Mouse (Mus musculus): ENCODE results near the gene Pold2. TPM values are rescaled to one million over a fixed set of nuclear protein-coding genes. Genes with fewer than 3 reads are reported as not detected.

Gene Pold2
- polyA plus RNA-seq, 1 experiment from 2014 or later: 122 TPM

GRCm38 (mm10) chr11:5837251-5838246 lies 40.5 kb downstream of the Pold2 start, which contains the start of gene Polm:
TSS of gene Polm (minus strand) at chr11:5838016.
- Histone ChIP-seq H3K4me2 (peak within 1 kb of the TSS; percentile 81), H3K4me1 (no peaks in the 10 kb centered on the region), H3K27me3 (replicated peaks) (no peaks in the 10 kb centered on the region), H3K9ac (peak within 1 kb of the TSS; percentile 55), H3K27ac (peak within 1 kb of the TSS; percentile 94), H3K9me3 (no peaks in the 10 kb centered on the region), H3K36me3 (no peaks in the 10 kb centered on the region), H3K4me3 (replicated peaks) (peak within 1 kb of the TSS; percentile 72)
- WGBS: under 1% methylated on average over 63 of the region's 63 CpGs
- ATAC-seq (ENCODE audit: insufficient read depth, low FRiP score, low read depth): peak; percentile 97

- Histone ChIP-seq H3K27ac (no peak overlapping the region), H3K4me1 (no peaks in the 10 kb centered on the region), H3K27me3 (replicated peaks) (no peaks in the 10 kb centered on the region), H3K4me2 (no peak overlapping the region), H3K4me3 (replicated peaks) (no peak overlapping the region), H3K9ac (no peak overlapping the region), H3K9me3 (no peaks in the 10 kb centered on the region), H3K36me3 (no peaks in the 10 kb centered on the region)
- 73% methylated on average over 1 of the region's 1 CpGs for WGBS
- no peak for ATAC-seq (ENCODE audit: insufficient read depth, low FRiP score, low read depth)
Observed at GRCm38 (mm10) chr11:5836126-5836525, 42.0 kb downstream of the Pold2 start.

GRCm38 (mm10) chr11:5835057-5835456 lies 43.0 kb downstream of the Pold2 start:
- Histone ChIP-seq H3K4me3 (replicated peaks) (no peak overlapping the region), H3K27ac (no peak overlapping the region), H3K4me2 (no peak overlapping the region), H3K36me3 (0 out of 2 replicates have a peak, but pooled peaks cover 6% of the 10 kb centered on the region), H3K9me3 (no peaks in the 10 kb centered on the region), H3K4me1 (no peaks in the 10 kb centered on the region), H3K9ac (no peak overlapping the region), H3K27me3 (replicated peaks) (no peaks in the 10 kb centered on the region)
- 90% methylated on average over 7 of the region's 7 CpGs for WGBS
- no peak for ATAC-seq (ENCODE audit: insufficient read depth, low FRiP score, low read depth)

GRCm38 (mm10) chr11:5834506-5834905 lies 43.6 kb downstream of the Pold2 start:
- no peak for ATAC-seq (ENCODE audit: insufficient read depth, low FRiP score, low read depth)
- Histone ChIP-seq H3K4me2 (no peak overlapping the region), H3K27me3 (replicated peaks) (no peaks in the 10 kb centered on the region), H3K4me3 (replicated peaks) (no peak overlapping the region), H3K9ac (no peak overlapping the region), H3K4me1 (no peaks in the 10 kb centered on the region), H3K9me3 (no peaks in the 10 kb centered on the region), H3K36me3 (0 out of 2 replicates have a peak, but pooled peaks cover 6% of the 10 kb centered on the region), H3K27ac (no peak overlapping the region)
- WGBS: 84% methylated on average over 9 of the region's 9 CpGs

GRCm38 (mm10) chr11:5829327-5829726 lies 48.8 kb downstream of the Pold2 start:
- WGBS: 87% methylated on average over 12 of the region's 12 CpGs
- 0 out of 2 replicates have a peak, but pooled peaks cover 11% of the 10 kb centered on the region for H3K36me3 ChIP-seq
- no peak overlapping the region for H3K27ac ChIP-seq
- no peak for ATAC-seq (ENCODE audit: insufficient read depth, low FRiP score, low read depth)
- H3K4me1 ChIP-seq: no peaks in the 10 kb centered on the region
- H3K27me3 ChIP-seq (replicated peaks): no peaks in the 10 kb centered on the region
- no peak overlapping the region for H3K4me3 ChIP-seq (replicated peaks)
- no peak overlapping the region for H3K4me2 ChIP-seq
- no peak overlapping the region for H3K9ac ChIP-seq
- H3K9me3 ChIP-seq: no peaks in the 10 kb centered on the region

DNA sequence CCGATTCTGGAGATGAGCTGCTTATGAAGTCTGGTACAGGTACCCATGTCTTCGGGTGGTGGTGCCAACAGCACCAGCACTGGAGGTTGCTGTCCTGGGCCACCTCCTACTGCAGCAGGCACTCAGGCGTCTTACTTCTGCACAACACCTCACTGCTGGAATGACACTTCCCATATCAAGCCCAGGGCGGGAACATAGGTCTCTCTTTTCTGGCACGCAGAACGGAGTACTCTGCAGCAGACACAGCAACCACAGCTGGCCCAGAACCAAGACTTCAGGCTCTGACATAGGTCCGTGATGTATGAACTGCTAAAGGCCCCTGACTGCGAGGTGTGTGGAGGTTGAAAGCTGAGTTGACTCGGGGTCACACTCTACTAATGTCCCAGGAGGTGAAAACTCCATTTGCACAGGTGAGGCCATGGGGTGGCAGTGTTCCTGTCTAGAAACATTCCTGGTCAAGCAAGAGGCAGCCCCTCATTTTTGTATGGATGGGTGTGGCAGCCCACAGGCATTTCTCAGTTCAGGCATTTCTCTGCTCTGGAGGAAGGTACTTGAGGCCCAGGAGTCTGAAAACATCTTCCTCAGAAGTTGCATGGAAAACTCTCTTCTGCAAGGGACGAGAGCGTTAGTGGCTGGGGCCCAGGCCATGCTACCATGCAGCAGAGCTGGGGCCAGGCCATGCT lies 49.4 kb downstream of the Pold2 start:
- 0 out of 2 replicates have a peak, but pooled peaks cover 11% of the 10 kb centered on the region for H3K36me3 ChIP-seq
- H3K27me3 ChIP-seq (replicated peaks): no peaks in the 10 kb centered on the region
- ATAC-seq (ENCODE audit: insufficient read depth, low FRiP score, low read depth): no peak
- no peak overlapping the region for H3K27ac ChIP-seq
- WGBS: 84% methylated on average over 11 of the region's 11 CpGs
- no peaks in the 10 kb centered on the region for H3K4me1 ChIP-seq
- no peak overlapping the region for H3K4me3 ChIP-seq (replicated peaks)
- H3K9me3 ChIP-seq: no peaks in the 10 kb centered on the region
- H3K4me2 ChIP-seq: no peak overlapping the region
- H3K9ac ChIP-seq: no peak overlapping the region

DNA sequence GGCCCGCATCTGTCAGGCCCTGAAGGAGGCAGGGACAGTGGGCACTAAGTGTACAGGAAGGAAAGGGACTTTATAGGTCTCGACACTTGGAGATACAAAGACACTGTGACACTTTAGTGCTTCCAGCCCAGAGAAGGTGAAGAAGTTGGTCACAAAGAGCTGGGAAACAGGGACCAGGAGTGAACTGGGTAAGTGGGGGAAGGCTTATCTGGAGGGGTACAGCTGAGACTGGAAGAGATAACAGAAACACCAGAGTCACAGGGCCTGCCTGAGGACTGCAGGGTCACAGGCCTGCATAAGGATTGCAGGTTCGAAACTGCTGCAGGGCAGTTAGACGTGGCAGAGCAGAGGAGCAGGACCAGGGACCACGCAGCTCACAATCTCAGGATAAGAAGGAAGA lies 50.2 kb downstream of the Pold2 start:
- no peaks in the 10 kb centered on the region for H3K9me3 ChIP-seq
- H3K9ac ChIP-seq: no peak overlapping the region
- H3K27me3 ChIP-seq (replicated peaks): no peaks in the 10 kb centered on the region
- no peaks in the 10 kb centered on the region for H3K4me1 ChIP-seq
- 88% methylated on average over 5 of the region's 5 CpGs for WGBS
- ATAC-seq (ENCODE audit: insufficient read depth, low FRiP score, low read depth): no peak
- H3K4me3 ChIP-seq (replicated peaks): no peak overlapping the region
- no peak overlapping the region for H3K4me2 ChIP-seq
- H3K27ac ChIP-seq: no peak overlapping the region
- H3K36me3 ChIP-seq: 0 out of 2 replicates have a peak, but pooled peaks cover 11% of the 10 kb centered on the region

- H3K27me3 ChIP-seq (replicated peaks): no peaks in the 10 kb centered on the region
- no peaks in the 10 kb centered on the region for H3K4me1 ChIP-seq
- no peak for ATAC-seq (ENCODE audit: insufficient read depth, low FRiP score, low read depth)
- H3K36me3 ChIP-seq: 0 out of 2 replicates have a peak, but pooled peaks cover 6% of the 10 kb centered on the region
- H3K9ac ChIP-seq: no peak overlapping the region
- no peaks in the 10 kb centered on the region for H3K9me3 ChIP-seq
- no peak overlapping the region for H3K4me2 ChIP-seq
- H3K4me3 ChIP-seq (replicated peaks): no peak overlapping the region
- H3K27ac ChIP-seq: no peak overlapping the region
Observed at GRCm38 (mm10) chr11:5825432-5825831, 52.7 kb downstream of the Pold2 start.

Other genes starting within 250 kb of the Pold2 start
- 210 and 217 TPM in 2 replicates for gene Mrps24, start 162.6 kb downstream of the Pold2 start, polyA plus RNA-seq (2015; fragmentation: Nextera tagmentation; extraction: Ambion mirVana)
- gene Urgcp, start 115.9 kb downstream of the Pold2 start, polyA plus RNA-seq (2015; fragmentation: Nextera tagmentation; extraction: Ambion mirVana): 22.8 and 23.3 TPM in 2 replicates
- 111 and 115 TPM in 2 replicates for gene Dbnl, start 89.8 kb downstream of the Pold2 start, polyA plus RNA-seq (2015; fragmentation: Nextera tagmentation; extraction: Ambion mirVana)
- 3.4 and 6.7 TPM in 2 replicates for gene Pgam2, start 74.6 kb downstream of the Pold2 start, polyA plus RNA-seq (2015; fragmentation: Nextera tagmentation; extraction: Ambion mirVana)
- 9.6 and 11.1 TPM in 2 replicates for gene Polm, start 40.3 kb downstream of the Pold2 start, polyA plus RNA-seq (2015; fragmentation: Nextera tagmentation; extraction: Ambion mirVana)
- gene Aebp1, start 16.3 kb downstream of the Pold2 start, polyA plus RNA-seq (2015; fragmentation: Nextera tagmentation; extraction: Ambion mirVana): 38.9 and 40.1 TPM in 2 replicates
- 25.2 and 30.7 TPM in 2 replicates for gene Myl7, start 20.5 kb upstream of the Pold2 start, polyA plus RNA-seq (2015; fragmentation: Nextera tagmentation; extraction: Ambion mirVana)
- gene Gck, start 71.8 kb upstream of the Pold2 start, polyA plus RNA-seq (2015; fragmentation: Nextera tagmentation; extraction: Ambion mirVana): 3.4 and 3.5 TPM in 2 replicates
- 48.7 and 54.8 TPM in 2 replicates for gene Ykt6, start 77.4 kb upstream of the Pold2 start, polyA plus RNA-seq (2015; fragmentation: Nextera tagmentation; extraction: Ambion mirVana)
- gene Camk2b, start 188.1 kb upstream of the Pold2 start, polyA plus RNA-seq (2015; fragmentation: Nextera tagmentation; extraction: Ambion mirVana): 4.0 and 5.4 TPM in 2 replicates

All from stomach, embryonic 15.5 days (tissue).